Mouse (Mus musculus) small intestine, adult 2 months (tissue): ENCODE measurements around the gene Lrr1.

Source experiments
- CTCF ChIP-seq: fragments of 200-500 bp; IDR thresholded peaks from 2 replicates; pipeline ENCODE4 v1.5.1; 2012; ENCODE audit warnings: low read depth, mild to moderate bottlenecking, control low read depth, inconsistent platforms, low read length, moderate library complexity, mixed read lengths; ENCODE audit not compliant: insufficient replicate concordance, insufficient read length; ENCODE audit errors: extremely low read depth
- POLR2A ChIP-seq: fragments of 200-500 bp; IDR thresholded peaks from 2 replicates; pipeline ENCODE4 v1.6.1; 2012; ENCODE audit warnings: low read depth, mild to moderate bottlenecking, control low read depth, inconsistent platforms, low read length, moderate library complexity

DNA sequence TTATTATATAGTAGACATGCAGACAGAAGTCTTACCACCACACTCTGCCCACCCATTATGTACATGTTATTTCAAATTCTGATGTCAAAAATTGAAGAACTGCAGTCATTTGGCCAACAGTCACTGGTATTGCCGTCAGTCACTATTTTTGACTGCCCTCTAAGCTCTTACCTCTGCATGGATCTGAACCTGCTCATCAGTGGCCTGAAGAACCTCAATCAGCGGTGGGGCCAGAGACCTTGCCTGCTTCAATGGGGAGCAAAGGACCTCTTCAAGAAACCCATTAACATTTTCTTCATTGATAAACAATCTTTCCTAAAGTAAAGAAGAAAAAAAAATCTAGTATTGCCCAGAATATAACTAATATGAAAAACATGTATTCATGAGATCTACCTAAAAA, 24.0 kb downstream of the Lrr1 start:
- TF ChIP-seq POLR2A (no peak), CTCF (no peak)
